Mouse (Mus musculus): ENCODE data around the gene Mul1. TPM values are rescaled to one million over a fixed set of nuclear protein-coding genes. Genes with fewer than 3 reads are reported as not detected.

Gene Mul1
- polyA plus RNA-seq (2012; rRNA removed) = 28.2 and 30.6 TPM in 2 replicates

DNA sequence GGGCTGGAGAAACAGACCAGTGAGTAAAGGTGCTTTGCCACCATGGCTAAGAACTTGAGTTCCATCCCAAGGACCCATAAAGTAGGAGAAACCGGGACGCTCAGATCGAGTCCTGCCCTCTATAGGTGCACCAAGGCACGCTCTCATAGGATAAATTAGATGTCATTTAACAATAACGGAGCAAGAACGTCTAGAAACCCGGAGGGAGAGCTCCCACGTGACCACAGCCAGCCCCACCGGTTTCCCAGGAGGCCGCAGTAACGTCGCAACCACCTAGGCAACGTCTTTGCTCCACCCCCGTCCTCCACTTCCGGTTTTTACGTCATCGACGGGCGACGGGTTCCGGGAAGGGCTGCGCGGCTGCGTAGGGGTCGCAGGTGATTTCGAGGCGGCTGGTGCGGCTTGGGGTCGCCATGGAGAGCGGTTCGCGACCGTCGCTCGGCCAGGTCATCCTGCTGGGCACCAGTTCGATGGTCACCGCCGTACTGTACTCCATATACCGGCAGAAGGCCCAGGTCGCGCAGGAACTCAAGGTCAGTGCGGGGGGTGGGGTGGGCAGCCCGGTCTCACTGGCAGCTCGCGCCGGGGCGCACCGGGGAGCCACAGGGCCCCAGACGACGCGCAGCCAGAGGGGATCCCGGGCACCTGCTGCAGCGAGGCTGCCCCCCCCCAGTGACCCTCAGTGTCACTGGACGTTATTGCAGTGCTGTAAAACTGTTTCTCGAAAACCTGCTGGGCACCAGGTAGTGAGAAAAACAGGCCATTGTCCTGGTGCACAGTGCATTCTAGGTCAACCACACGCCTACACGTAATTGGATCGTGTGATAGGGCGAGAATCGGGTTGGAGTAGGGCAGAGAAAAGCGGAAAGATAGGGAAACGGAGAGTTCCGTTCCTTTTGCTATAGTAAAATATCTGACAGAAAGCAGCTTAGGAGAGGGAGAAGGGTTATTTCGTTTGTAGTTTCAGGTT, at the start of gene Mul1:
Gene Mul1 (plus strand): TSS at position 325 of the 970 bp plus-strand sequence.
- Histone ChIP-seq H3K27ac (ENCODE audit: insufficient read depth, low read length) (no peak within 1 kb of the TSS), H3K4me3 (ENCODE audit: insufficient read depth, low read length) (peak within 1 kb of the TSS; percentile 80), H3K4me1 (ENCODE audit: control insufficient read depth, insufficient read depth, low read length) (peaks cover 5% of the 10 kb centered on the region; the same call in 1 of the 2 replicates)
- no peak for TF ChIP-seq CTCF (IDR thresholded peaks at IDR 0.05; ENCODE audit: extremely low read depth, insufficient read depth, low read length)
- TF ChIP-seq POLR2A (IDR thresholded peaks at IDR 0.05; ENCODE audit: extremely low read depth, insufficient read depth, low read length) = peak; percentile 65

DNA sequence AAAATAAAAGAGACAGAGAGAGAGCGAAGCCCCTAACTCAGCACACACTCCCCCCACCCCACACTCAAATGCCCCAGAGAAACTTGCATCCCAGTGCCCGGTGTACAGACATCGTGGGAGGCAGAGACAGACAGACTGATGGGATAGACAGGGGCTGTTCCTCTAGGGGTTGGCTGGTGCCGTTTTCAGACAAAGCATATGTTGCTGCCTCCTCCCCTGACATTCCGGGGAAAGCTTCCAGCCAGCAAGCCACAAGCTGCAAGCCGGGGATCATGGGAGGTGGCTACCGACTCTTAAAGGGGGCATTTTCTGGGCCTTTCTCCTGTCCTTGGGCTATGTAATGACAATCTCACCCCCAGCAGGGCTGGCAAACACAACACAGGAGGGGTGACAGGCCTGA, 40.8 kb upstream of the Mul1 start:
- Histone ChIP-seq H3K4me3 (ENCODE audit: insufficient read depth, low read length) (peak overlapping the region; percentile 93), H3K27ac (ENCODE audit: insufficient read depth, low read length) (no peak overlapping the region), H3K4me1 (ENCODE audit: control insufficient read depth, insufficient read depth, low read length) (peaks cover 6% of the 10 kb centered on the region)
- TF ChIP-seq POLR2A (IDR thresholded peaks at IDR 0.05; ENCODE audit: extremely low read depth, insufficient read depth, low read length) = peak; percentile 45; the same call in 1 of the 2 replicates
- TF ChIP-seq CTCF (IDR thresholded peaks at IDR 0.05; ENCODE audit: extremely low read depth, insufficient read depth, low read length) = no peak

DNA sequence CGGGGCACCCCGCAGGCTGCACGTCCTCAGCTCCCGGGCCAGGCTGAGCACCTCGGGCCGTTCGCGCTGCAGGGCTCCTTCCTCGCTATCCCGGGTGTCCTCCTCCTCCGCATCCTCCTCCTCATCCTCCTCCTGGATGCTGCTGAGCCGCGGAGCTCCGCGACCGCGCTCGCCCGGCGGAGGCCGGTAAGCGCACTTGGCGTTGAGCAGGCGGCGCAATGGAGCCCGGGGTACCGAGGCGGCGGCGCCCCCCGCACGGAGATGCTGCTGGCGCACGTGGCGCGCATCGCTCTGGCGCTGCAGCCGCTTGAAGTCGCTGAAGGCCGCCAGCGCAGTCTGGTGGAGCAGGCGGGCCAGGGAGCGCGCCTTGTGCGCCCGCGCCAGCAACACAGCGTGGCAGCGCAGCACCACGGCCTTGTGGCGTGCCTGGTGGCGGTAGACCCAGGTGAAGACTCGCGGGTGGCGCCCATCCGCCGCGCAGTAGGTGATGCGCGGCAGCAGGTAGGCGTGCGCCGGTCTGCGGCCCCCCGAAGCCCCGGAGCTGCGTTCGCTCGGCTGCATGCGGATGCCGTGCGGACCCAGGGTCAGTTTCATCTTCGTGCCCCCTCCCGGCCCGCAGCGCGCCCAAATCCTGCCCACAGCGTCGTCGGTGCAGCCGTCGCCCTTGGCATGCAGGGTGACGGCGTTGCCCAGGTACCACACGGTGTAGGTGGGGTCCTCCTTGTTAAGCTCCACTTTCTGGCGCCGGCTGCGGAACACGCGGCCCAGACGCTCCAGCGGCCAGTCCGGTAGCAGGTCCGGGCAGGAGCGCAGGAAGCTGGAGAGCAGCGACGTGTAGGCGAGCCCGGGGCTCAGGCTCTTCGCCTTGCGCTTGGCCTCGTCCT, 39.1 kb upstream of the Mul1 start:
- H3K4me3 ChIP-seq (ENCODE audit: insufficient read depth, low read length) = peak overlapping the region; percentile 93
- H3K4me1 ChIP-seq (ENCODE audit: control insufficient read depth, insufficient read depth, low read length) = peaks cover 6% of the 10 kb centered on the region
- H3K27ac ChIP-seq (ENCODE audit: insufficient read depth, low read length) = peak overlapping the region; percentile 82
- TF ChIP-seq POLR2A (IDR thresholded peaks at IDR 0.05; ENCODE audit: extremely low read depth, insufficient read depth, low read length) (no peak), CTCF (IDR thresholded peaks at IDR 0.05; ENCODE audit: extremely low read depth, insufficient read depth, low read length) (no peak)

DNA sequence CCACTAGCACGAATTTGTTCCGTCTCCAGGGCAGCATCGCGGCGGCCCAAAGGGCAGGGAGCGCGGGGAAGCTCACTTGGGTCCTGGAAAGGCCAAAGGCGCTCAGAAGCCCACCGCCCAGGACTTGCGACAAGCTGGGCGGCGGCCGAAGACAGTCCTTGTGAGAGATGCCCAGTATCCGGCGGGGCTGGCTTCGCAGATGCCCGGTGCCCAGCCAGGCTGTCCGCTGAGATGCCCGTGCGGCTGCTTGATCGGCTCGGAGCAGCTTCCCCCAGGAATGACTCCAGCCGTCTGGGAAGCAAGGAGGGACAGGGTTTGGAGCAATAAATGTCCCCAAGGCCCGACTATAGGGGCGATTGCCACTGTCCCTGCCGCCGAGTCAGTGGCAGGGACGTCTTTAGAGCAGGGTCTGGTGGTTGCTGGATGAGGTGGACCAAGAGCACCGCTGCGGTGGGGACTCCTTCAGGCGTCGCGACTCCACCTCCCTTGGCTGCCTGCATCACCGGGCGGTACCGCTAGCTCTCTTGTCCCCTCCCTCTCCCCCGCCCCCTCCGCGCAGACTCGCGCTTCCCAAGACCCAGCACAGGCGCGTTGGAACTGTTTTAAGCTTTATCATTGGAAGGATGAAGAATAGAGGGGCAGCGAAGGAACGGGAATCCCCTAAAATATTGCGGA, 38.4 kb upstream of the Mul1 start, which contains the start of gene Fam43b:
Gene Fam43b (minus strand): TSS at position 558 of the 675 bp plus-strand sequence.
- TF ChIP-seq CTCF (IDR thresholded peaks at IDR 0.05; ENCODE audit: extremely low read depth, insufficient read depth, low read length) (no peak), POLR2A (IDR thresholded peaks at IDR 0.05; ENCODE audit: extremely low read depth, insufficient read depth, low read length) (peak; percentile 96)
- peaks cover 4% of the 10 kb centered on the region for H3K4me1 ChIP-seq (ENCODE audit: control insufficient read depth, insufficient read depth, low read length)
- H3K4me3 ChIP-seq (ENCODE audit: insufficient read depth, low read length) = peak within 1 kb of the TSS; percentile 93
- H3K27ac ChIP-seq (ENCODE audit: insufficient read depth, low read length) = peak within 1 kb of the TSS; percentile 82

DNA sequence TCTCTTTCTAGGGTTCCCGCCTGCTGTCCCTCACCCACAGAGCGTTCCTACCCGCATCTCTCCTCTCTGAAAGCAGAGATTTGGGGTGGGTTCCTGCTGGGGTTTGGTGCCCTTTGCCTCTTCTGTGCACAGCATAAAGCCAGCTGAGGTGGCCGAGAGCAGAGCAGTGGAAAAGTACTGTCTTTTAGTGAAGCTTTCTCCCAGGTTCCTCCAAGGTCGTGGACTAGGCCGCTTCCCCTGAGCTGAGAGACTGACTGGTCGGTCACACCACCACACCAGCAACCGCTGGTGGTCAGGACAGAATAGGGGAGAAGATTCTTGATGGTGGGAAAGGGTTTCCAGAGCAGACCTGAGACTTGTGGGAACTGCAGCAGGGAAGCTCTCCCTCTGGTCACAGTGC, 37.8 kb upstream of the Mul1 start:
- TF ChIP-seq POLR2A (IDR thresholded peaks at IDR 0.05; ENCODE audit: extremely low read depth, insufficient read depth, low read length) (no peak), CTCF (IDR thresholded peaks at IDR 0.05; ENCODE audit: extremely low read depth, insufficient read depth, low read length) (no peak)
- H3K27ac ChIP-seq (ENCODE audit: insufficient read depth, low read length) = peak overlapping the region; percentile 16; the same call in 1 of the 2 replicates
- peak overlapping the region; percentile 93 for H3K4me3 ChIP-seq (ENCODE audit: insufficient read depth, low read length)
- peaks cover 4% of the 10 kb centered on the region for H3K4me1 ChIP-seq (ENCODE audit: control insufficient read depth, insufficient read depth, low read length)

DNA sequence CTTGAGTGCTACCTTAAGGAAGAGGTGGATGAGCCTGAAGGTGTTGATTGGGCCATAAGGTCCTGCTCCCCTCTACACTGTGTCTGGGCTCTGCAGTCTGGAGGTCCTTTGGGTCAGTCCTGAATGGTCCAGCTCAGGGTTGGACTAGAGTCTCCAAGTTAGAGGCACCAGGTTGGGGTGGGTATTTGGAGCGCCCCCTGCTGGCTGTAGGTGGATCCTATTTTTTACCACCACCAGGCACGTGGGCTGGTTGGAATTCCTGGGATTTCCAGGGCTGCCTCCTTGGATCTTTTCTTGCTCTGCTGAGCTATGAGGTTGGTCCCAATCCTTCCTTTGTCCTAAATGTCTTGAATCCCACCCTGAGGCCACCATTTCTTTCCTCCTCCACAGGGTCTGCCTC, 29.7 kb upstream of the Mul1 start:
- Histone ChIP-seq H3K27ac (ENCODE audit: insufficient read depth, low read length) (no peak overlapping the region), H3K4me3 (ENCODE audit: insufficient read depth, low read length) (no peak overlapping the region), H3K4me1 (ENCODE audit: control insufficient read depth, insufficient read depth, low read length) (no peaks in the 10 kb centered on the region)
- TF ChIP-seq POLR2A (IDR thresholded peaks at IDR 0.05; ENCODE audit: extremely low read depth, insufficient read depth, low read length) (no peak), CTCF (IDR thresholded peaks at IDR 0.05; ENCODE audit: extremely low read depth, insufficient read depth, low read length) (peak; percentile 41)

DNA sequence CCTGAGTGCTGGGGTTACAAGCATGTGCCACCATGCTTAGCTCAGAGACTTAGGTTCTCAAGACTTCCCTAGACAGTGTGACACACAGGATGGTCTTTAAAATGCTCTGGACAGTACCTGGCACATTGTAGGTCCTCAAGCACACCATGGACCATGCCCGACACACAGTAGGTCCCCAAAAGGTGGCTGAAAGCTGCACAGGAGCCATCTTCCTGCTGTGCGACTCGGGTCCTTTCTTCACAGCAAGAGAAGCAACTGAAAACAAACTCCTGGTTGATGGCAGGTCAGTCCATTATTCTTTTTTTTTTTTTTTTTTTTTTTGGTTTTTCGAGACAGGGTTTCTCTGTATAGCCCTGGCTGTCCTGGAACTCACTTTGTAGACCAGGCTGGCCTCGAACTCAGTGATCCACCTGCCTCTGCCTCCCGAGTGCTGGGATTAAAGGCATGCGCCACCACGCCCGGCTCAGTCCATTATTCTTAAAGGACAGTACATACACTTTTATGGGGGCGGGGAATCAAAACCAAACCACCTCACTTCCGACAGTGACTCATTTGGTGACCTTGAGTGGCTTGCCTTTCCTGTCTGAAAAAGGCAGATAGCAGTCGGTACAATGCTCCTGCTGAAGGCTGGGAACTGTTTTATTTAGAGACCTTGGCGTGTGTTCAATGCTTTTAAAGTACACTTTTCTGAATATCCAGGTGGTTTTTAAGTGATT, 26.8 kb upstream of the Mul1 start:
- H3K4me1 ChIP-seq (ENCODE audit: control insufficient read depth, insufficient read depth, low read length) = peaks cover 4% of the 10 kb centered on the region; the same call in 1 of the 2 replicates
- H3K4me3 ChIP-seq (ENCODE audit: insufficient read depth, low read length) = no peak overlapping the region
- TF ChIP-seq POLR2A (IDR thresholded peaks at IDR 0.05; ENCODE audit: extremely low read depth, insufficient read depth, low read length) (no peak), CTCF (IDR thresholded peaks at IDR 0.05; ENCODE audit: extremely low read depth, insufficient read depth, low read length) (no peak)
- no peak overlapping the region for H3K27ac ChIP-seq (ENCODE audit: insufficient read depth, low read length)

DNA sequence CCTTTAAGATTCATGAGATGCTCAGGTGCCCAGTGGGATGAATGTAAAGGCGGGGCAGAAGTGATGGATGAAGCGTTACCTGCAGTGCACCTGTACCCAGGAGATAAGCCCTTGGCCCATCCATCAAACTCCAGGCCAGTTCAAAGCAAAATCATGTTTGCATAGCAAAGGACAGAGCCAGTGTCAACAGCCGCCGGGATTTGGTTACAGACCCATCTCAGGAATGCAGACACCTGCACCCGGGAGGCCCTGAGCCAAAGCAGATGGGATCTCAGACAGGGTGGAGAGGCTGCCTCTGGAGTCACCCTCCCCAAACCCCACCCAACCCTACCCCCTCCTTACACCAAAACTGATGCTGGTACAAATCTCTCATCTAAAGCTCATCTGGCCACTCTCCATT, 23.5 kb upstream of the Mul1 start:
- H3K4me3 ChIP-seq (ENCODE audit: insufficient read depth, low read length) = no peak overlapping the region
- H3K27ac ChIP-seq (ENCODE audit: insufficient read depth, low read length) = no peak overlapping the region
- TF ChIP-seq POLR2A (IDR thresholded peaks at IDR 0.05; ENCODE audit: extremely low read depth, insufficient read depth, low read length) = no peak
- TF ChIP-seq CTCF (IDR thresholded peaks at IDR 0.05; ENCODE audit: extremely low read depth, insufficient read depth, low read length) = no peak
- H3K4me1 ChIP-seq (ENCODE audit: control insufficient read depth, insufficient read depth, low read length) = peaks cover 14% of the 10 kb centered on the region
